Mouse (Mus musculus): ENCODE results near the gene Ccdc155.

DNA sequence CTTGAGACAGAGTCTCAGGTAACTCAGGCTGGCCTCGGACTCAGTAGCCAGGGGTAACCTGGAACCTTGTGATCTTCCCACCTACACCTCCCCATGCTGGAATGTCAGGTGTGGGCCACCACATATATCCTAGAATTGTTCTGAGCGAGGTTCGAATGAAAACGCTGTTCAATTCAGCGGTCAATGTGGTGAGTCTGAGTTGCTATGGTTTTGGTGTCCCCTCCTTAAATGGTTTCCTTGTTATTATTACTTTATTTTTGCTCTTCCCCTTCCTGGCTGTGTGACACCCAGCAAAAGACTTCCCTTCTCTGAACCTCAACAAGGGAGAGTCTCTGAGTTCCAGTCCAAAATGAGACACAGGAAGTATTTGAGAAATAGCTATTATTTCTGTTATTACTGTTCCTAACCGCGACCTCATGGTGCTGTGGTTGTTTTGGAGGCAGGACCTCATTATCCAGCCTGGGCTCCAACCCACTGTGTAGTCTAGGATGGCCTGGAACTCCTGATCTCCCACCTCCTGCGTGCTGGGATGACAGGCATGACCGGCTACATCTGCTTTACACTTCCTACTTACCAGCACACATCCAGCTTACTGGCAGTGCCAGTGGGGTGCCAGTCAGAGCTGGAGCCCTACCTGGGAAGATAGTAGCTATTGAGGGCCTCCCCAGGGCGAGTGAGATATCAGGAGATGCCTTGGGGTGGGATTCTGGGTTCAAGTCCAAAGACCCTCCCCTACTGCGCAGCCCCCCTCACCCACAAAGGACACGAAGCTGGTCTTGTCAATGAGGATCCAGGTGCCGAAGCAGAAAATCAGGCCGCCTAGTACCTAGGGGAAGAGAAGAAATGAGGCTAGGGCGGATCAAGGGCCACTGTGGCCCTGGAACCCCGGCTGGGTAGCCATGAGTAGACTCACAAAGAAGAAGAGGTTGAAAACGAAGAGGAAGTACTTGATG lies 33.3 kb upstream of the Ccdc155 start:
- TF ChIP-seq EP300 (IDR thresholded peaks at IDR 0.05; ENCODE audit: low read depth) (no peak), CTCF (IDR thresholded peaks at IDR 0.05; ENCODE audit: low read depth) (no peak)
